Mouse (Mus musculus): ENCODE measurements around the gene Tmigd1. TPM values are rescaled to one million over a fixed set of nuclear protein-coding genes. Genes with fewer than 3 reads are reported as not detected.

Gene Tmigd1
- under 1 TPM; 0.24 to 0.45 TPM for total RNA-seq (2021)
- long read RNA-seq, experiment 1 = 0 reads
- long read RNA-seq, experiment 2, partial matches to known transcripts = 0 of 1 reads
- long read RNA-seq, experiment 2, other reads (novel, unspliced or antisense) = 1 of 1 reads

GRCm38 (mm10) chr11:76901579-76902361, at the start of gene Tmigd1:
Tmigd1 (plus strand) TSS chr11:76902159.
- DNase-seq = no peak
- intact Hi-C loops (cut with DNase I; ENCODE audit: low total_unique reads) = no loop called here

- intact Hi-C loops (cut with DNase I; ENCODE audit: low total_unique reads) = no loop called here
- DNase-seq = peak; percentile 26
These were observed 47.3 kb upstream of the Tmigd1 start for GRCm38 (mm10) chr11:76854475-76855341.

DNA sequence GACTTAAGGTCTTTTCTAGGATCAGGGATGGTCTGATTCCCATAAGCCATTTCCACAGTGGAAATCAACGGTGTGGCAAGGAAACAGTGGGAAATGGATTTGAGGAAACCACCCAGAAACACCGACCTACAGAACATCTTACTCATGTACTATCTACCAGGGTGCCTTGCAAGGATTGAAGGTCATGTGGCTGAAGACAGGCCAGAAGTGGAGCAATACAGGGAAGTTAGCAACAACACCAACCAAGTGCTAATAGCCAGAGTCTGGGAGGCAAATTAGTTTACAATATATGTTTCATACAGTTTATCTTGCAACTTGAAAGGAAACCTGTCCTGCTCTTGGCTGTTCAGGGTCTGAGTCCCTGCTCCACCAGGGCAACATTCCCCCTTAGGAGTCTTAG, 45.4 kb upstream of the Tmigd1 start:
- no peak for DNase-seq
- intact Hi-C loops (cut with DNase I; ENCODE audit: low total_unique reads) = no loop called here

DNA sequence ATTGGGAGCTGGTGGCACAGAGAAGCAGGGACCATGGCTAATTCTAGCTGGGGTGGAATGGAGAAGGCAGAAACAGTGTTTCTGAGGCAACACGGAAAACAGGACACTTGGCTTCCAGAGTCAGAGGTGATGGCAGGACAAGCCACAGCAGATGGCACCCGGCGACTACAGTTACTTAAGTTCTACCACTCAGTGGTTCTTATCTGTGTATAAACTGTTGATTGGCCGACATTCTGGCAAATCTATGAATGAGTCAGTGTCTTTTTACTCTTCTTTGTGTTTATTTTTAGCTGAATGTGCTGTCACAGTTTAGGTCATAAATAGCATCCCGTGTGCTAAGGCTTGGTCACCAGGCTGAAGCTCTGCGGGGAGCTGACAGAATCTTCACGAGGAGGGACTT, 44.8 kb upstream of the Tmigd1 start:
- intact Hi-C loops (cut with DNase I; ENCODE audit: low total_unique reads) = no loop called here
- peak; percentile 24 for DNase-seq

DNA sequence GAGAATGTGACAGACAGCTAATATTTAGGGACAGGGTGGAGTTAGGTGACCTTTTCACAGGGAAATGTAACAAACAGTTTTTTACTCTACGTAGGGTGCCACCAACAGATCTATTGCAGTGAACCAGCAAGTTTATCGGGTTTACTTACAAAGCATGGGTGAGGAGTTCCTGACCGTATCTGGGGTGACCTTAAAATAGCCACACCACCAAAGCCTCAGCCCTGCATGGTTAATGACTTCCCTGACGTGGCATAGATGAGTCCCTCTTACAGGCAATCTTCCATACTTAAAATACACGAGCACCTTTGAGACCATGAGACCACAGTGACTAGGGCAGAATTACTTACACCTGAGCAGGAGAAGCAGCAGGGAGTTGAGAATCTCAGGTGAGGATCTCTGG, 43.2 kb upstream of the Tmigd1 start:
- intact Hi-C loops (cut with DNase I; ENCODE audit: low total_unique reads) = no loop called here
- no peak for DNase-seq

DNA sequence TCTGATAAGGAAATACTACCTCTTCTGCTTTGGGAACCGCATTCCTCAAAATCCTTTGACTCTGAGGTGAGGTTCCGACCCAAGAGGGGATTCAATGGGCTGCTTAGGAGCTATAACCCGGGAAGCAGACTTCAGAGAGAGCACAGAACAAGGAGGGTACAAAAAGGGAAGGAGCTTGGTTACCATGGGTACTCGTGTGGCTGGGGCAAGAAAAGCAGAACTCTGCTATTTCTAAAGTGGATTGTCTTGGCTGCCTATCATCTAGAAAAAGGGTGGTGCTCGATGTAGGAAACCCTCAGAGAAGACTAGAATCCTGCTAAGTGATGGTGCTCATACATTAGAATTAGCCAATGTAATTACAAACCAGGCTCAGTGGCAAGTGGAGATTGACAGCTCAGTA, 42.7 kb upstream of the Tmigd1 start:
- intact Hi-C loops (cut with DNase I; ENCODE audit: low total_unique reads) = no loop called here
- DNase-seq = no peak

DNA sequence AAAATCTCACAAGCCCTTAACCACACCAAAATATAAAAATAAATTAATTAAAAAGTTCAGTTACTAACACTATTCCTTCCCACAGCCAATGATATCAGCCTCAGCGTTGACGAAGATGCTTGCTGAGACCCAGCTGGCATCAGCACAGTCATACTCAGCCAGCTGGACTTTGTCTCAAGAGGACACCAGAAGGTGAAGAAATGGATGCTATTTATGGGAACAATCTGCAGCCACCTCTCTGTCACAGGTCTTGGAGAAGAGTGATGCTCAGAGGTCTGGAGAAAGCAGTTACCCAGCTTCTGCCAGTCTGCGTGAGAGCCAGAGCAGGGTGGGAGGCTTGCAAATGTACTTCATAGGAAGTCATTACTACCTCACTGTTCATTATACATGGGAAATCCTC, 40.8 kb upstream of the Tmigd1 start:
- DNase-seq = no peak
- intact Hi-C loops (cut with DNase I; ENCODE audit: low total_unique reads) = no loop called here

DNA sequence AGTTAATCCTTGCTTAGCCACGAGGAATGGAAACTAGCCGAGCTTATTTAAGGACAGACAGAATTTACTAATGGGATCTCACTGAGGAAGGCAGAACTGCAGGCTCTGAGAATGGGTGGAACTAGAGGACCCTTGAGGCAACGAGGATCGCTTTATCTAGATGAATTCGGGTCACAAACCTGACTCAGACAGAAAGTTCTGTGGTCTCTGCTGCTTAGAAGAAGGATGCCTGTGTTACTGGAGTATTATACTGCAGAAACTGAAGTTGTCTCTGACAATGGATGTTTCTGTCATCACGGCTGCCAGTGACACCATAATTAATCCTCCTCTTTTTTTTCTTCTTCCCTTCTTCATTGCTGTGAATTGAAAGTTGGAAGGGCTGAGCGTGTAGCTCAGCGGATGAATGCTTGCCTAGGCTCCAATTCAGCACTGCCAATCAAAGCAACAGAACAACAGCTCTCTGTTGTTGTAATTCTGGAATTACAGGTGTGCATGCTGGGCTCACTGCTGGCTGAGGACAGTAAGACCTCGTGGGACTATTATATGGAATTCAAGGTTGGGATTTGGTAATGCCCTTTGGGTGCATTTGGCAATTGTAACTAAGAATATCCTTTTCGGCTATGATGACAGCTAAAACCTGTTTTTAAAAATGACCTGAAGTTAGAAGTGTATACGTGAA, 29.3 kb upstream of the Tmigd1 start:
- no peak for DNase-seq
- intact Hi-C loops (cut with DNase I; ENCODE audit: low total_unique reads) = no loop called here

- intact Hi-C loops (cut with DNase I; ENCODE audit: low total_unique reads) = no loop called here
- DNase-seq = no peak
These were observed 28.1 kb upstream of the Tmigd1 start for GRCm38 (mm10) chr11:76873865-76874264.

DNA sequence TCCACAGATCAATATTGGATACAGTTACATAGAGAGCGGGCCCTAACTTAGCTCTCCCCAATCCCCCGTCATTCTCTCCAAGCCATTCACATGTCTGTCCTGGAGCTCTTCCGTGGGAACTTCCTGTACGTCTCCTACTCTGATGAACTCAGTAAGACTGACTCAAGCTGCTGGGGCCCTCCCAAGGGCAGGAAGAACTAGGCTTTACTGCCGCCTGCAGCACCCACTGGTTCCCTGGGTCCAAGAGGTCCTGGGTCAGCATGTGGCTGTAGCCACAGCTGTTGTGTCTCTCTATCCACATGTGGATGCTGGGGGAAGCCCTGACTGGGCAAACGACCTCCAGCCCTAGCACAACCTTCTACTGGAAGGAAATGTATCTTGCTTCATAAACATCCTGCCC, 27.2 kb upstream of the Tmigd1 start:
- DNase-seq = no peak

GRCm38 (mm10) chr11:76879816-76880215, 22.1 kb upstream of the Tmigd1 start:
- DNase-seq = no peak
- intact Hi-C loops (cut with DNase I; ENCODE audit: low total_unique reads) = no loop called here

More for the DNA sequence above, 27.2 kb upstream of the Tmigd1 start:
- intact Hi-C loops (cut with DNase I; ENCODE audit: low total_unique reads) = no loop called here

DNA sequence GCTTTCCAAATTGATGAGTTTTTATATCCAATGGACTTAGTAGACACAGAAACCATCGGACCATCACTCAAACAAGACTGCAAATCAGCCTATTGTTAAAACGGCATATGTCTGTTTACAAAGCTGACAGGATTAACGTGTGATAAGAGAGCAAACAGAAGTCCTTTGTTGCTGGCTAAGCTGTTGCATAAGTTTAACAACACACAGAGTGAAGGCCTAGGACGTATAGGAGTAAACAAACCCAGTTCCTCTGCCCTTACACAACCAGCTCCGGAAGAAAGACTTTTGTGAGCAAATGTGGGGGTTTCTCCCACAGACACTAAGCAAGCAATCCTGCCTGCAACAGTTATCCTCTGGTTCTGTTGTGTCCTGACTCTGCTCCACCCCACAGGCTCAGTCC, 17.5 kb upstream of the Tmigd1 start:
- no peak for DNase-seq
- intact Hi-C loops (cut with DNase I; ENCODE audit: low total_unique reads) = no loop called here

DNA sequence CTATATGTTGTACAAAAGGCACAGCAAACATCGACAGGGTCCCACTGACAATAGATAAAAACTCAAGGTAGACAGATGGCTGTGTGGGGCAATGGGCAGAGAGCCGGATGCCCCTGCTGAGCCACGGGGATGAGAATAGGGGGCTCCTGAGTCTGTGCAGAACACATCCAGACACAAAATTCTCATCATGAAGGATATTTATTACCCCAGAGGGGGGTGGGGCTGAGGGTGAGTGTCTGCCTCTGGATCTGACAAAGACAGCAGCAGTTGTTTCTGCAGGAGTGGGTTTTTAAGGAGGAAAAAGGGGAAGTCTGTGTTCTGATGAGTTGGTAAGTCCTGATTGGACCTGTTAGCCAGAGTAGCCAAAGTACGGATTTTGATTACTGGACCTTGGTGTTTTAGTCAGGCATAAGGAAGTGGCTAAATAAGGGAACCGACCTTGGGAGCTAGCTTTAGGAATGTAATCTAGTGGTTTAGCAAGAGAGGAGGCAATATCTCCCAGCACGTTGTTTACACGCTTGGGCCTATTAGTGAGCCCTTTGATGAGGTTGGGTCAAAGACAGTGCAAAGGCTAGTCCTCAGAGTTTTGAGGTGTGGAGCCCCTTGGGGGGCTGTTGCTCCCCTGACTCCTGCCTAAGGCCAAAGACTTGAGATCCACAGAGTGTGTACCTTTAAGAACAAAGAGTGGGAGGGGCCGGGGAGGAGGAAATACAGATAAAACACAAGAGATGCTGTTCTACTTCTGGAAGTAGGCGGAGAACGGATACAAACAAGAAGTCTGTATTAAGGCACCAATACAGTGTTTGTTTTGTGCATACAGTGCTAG, 12.4 kb upstream of the Tmigd1 start:
- intact Hi-C loops (cut with DNase I; ENCODE audit: low total_unique reads) = loop anchor here (5.0 to 10.0 kb wide), 2 partner anchors 97 to 215 kb away; partner anchors contain the start of genes Bhlha9 and Trarg1
- no peak for DNase-seq

DNA sequence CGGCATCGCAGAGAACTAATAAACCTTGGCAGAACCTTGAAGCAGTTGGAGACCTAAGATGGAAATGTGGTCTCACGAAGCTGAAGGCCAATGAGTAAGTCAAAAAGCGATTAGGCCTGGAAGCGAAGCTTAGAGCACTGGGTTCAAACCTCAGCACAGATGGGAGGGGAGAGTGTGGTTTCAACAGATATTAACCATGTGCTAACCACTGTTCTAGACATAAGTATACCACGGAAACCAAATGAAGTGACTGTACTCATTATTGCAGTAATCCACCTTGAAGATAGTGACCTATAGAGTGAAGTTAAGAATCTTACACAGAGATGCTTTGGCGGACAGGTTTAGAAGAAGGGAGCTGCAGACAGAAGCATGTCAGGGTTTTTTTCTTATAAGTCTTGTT, 10.8 kb upstream of the Tmigd1 start:
- intact Hi-C loops (cut with DNase I; ENCODE audit: low total_unique reads) = loop anchor here (5.0 to 10.0 kb wide), 2 partner anchors 99 to 216 kb away; partner anchors contain the start of genes Bhlha9 and Trarg1
- DNase-seq = no peak

DNA sequence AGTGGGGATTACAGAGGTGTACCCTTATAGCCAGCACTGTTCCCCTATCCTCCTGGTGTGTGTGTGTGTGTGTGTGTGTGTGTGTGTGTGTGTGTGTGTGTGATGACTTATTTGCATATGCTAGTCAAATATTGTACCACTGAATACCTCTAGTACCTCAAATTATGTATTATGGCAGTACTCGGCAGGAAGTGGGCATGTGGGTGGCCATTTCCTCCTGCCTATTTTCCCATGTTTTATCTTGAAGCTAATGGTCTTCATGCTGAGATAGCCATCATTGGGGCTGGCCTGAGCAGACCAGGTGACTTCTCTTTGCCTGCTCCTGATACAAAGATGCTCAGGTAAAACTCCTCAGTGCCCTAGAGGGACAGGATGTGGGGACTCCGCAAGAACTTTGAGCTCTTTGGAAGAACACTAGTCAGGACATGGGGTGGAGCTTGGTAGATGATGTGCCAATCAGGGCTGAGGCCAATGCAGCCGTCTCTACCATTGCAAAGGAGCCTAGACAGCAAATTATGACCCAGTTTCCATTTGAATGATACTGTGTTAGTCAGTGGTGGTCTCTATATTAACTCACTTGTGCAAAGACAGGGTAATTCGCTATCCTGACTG, 10.1 kb upstream of the Tmigd1 start:
- no peak for DNase-seq
- intact Hi-C loops (cut with DNase I; ENCODE audit: low total_unique reads) = loop anchor here (5.0 to 10.0 kb wide), 2 partner anchors 100 to 217 kb away; partner anchors contain the start of genes Bhlha9 and Trarg1

DNA sequence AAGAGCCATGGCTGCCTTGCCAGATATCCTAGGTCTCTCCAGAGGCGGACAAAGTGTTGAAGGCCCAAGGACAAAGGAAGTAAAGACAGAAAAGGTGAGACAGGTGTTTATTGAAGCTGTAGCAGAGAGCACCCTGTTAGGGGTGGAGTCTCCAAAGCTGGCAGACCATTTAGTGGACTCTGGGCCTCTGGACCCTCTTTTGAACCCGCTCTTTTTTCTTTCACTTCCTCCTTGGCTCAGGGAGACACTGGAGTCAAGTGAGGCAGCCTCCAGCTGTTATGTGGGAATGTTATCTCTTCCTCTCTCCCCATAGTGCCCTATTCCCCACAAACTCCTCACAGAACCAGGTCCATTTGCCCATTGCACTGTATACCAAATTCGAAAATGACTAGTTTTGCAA, 9.0 kb upstream of the Tmigd1 start:
- DNase-seq = no peak
- intact Hi-C loops (cut with DNase I; ENCODE audit: low total_unique reads) = loop anchor here (5.0 to 10.0 kb wide), 2 partner anchors 101 to 218 kb away; partner anchors contain the start of genes Bhlha9 and Trarg1

DNA sequence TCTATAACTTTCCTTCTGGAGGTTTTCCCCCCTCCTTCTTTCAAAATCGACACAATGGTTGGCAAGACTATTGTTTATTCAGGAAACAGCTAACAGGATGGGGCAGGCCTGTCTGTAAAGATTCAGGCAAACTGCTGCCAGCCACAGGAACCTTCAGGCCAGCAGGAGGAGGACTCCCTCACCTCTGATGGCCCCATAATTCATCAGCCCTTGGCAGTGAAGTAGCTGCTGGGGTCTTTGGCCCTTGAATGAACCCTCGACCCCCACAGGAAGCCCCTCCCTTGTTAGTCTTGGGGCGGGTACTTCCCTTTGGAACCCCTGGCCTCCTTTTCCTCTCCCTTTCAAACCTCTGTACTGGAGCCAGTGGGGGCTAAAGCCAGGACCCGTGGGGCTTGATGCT, 8.4 kb upstream of the Tmigd1 start:
- intact Hi-C loops (cut with DNase I; ENCODE audit: low total_unique reads) = loop anchor here (5.0 to 10.0 kb wide), 2 partner anchors 101 to 219 kb away; partner anchors contain the start of genes Bhlha9 and Trarg1
- DNase-seq = peak; percentile 13

GRCm38 (mm10) chr11:76894240-76894639, 7.7 kb upstream of the Tmigd1 start:
- peak; percentile 57 for DNase-seq
- intact Hi-C loops (cut with DNase I; ENCODE audit: low total_unique reads) = loop anchor here (5.0 to 10.0 kb wide), 2 partner anchors 102 to 219 kb away; partner anchors contain the start of genes Bhlha9 and Trarg1

Measured in gastrocnemius, postnatal 14 days (tissue).